Mouse (Mus musculus): ENCODE results near the gene Ift20. TPM values are rescaled to one million over a fixed set of nuclear protein-coding genes. Genes with fewer than 3 reads are reported as not detected.

The Ift20 gene
- polyA plus RNA-seq, 1 experiment from 2014 or later, result 99.7 TPM

GRCm38 (mm10) chr11:78549491-78549987 lies 13.4 kb downstream of the Ift20 start:
- Histone ChIP-seq H3K4me1 (ENCODE audit: control insufficient read depth, insufficient read depth, low read length) (peaks cover 13% of the 10 kb centered on the region), H3K4me3 (ENCODE audit: low read depth, low read length) (peak overlapping the region; percentile 59), H3K27me3 (ENCODE audit: control insufficient read depth, insufficient read depth, low read length) (no peaks in the 10 kb centered on the region), H3K9me3 (ENCODE audit: control insufficient read depth, low read length) (0 out of 2 replicates have a peak, but pooled peaks cover 2% of the 10 kb centered on the region), H3K4me2 (ENCODE audit: low read depth) (peak overlapping the region; percentile 72), H3K36me3 (ENCODE audit: control insufficient read depth, insufficient read depth, low read length) (0 out of 2 replicates have a peak, but pooled peaks cover 2% of the 10 kb centered on the region), H3K9ac (ENCODE audit: low read length) (peak overlapping the region; percentile 70), H3K27ac (ENCODE audit: low read depth, low read length) (no peak overlapping the region)
- DNase-seq (ENCODE audit: low spot score) (no peak), ATAC-seq (ENCODE audit: insufficient read depth, low FRiP score, low TSS enrichment) (no peak)
- 20% methylated on average over 5 of the region's 5 CpGs for WGBS

DNA sequence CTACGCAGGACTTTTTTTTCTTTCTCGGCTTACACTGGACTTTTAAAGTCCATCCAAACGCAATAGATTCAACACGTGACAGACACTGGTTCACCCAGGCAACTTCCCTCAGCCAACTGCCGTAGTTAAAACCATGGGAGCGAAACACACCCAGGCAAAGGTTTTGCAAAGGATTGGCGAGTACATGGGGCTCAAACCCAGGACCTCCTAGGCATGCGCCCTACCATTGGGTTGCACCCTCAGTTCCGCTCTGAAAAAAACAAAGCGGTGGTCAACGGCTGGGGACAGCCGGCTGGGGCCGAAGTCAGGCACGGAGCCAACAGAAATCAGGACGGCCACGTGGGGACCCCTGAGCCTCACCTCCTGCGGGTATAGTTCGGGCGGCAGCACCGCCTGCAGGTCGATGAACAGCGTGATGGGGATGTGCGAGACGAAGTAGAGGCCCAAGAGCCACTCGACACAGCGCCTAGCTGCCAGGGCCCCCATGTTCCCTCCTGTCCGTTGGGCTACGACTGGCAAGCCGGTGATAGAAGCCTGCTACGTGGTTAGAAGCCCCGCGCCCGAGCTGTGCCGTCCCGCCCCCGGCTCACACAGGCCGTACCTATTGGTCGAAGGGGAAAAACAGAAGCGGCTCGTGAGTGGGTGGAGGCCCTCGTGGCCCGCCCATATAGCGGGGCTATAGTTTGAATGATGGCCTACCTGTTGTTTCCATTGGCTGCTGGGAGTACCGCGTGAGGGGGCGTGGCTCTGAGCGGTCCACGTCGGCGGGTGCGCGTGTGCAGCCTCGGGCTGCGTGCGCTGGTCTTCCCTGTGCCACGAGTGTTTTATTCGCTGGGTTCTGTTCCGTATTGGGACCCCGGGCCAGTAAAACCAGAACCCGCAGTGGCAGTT lies 14.3 kb downstream of the Ift20 start, which contains the start of gene Tmem97:
Tmem97 (minus strand) TSS at position 610 of the 891 bp plus-strand sequence.
- peak within 1 kb of the TSS; percentile 59 for H3K4me3 ChIP-seq (ENCODE audit: low read depth, low read length)
- peaks cover 13% of the 10 kb centered on the region for H3K4me1 ChIP-seq (ENCODE audit: control insufficient read depth, insufficient read depth, low read length)
- DNase-seq (ENCODE audit: low spot score), result peak; percentile 95
- under 1% methylated on average over 60 of the region's 60 CpGs for WGBS
- peak within 1 kb of the TSS; percentile 78 for H3K27ac ChIP-seq (ENCODE audit: low read depth, low read length)
- peak within 1 kb of the TSS; percentile 72 for H3K4me2 ChIP-seq (ENCODE audit: low read depth)
- peak within 1 kb of the TSS; percentile 70 for H3K9ac ChIP-seq (ENCODE audit: low read length)
- ATAC-seq (ENCODE audit: insufficient read depth, low FRiP score, low TSS enrichment), result peak; percentile 99
- H3K27me3 ChIP-seq (ENCODE audit: control insufficient read depth, insufficient read depth, low read length), result no peaks in the 10 kb centered on the region
- H3K36me3 ChIP-seq (ENCODE audit: control insufficient read depth, insufficient read depth, low read length), result no peaks in the 10 kb centered on the region
- H3K9me3 ChIP-seq (ENCODE audit: control insufficient read depth, low read length), result 0 out of 2 replicates have a peak, but pooled peaks cover 2% of the 10 kb centered on the region

- DNase-seq (ENCODE audit: low spot score) (no peak), ATAC-seq (ENCODE audit: insufficient read depth, low FRiP score, low TSS enrichment) (peak; percentile 29; the same call in 1 of the 2 replicates)
- H3K4me3 ChIP-seq (ENCODE audit: low read depth, low read length), result peak overlapping the region; percentile 59
- H3K9me3 ChIP-seq (ENCODE audit: control insufficient read depth, low read length), result 0 out of 2 replicates have a peak, but pooled peaks cover 2% of the 10 kb centered on the region
- H3K27me3 ChIP-seq (ENCODE audit: control insufficient read depth, insufficient read depth, low read length), result no peaks in the 10 kb centered on the region
- WGBS, result 37% methylated on average over 6 of the region's 6 CpGs
- H3K36me3 ChIP-seq (ENCODE audit: control insufficient read depth, insufficient read depth, low read length), result no peaks in the 10 kb centered on the region
- peak overlapping the region; percentile 72 for H3K4me2 ChIP-seq (ENCODE audit: low read depth)
- peak overlapping the region; percentile 65 for H3K9ac ChIP-seq (ENCODE audit: low read length)
- H3K27ac ChIP-seq (ENCODE audit: low read depth, low read length), result peak overlapping the region; percentile 72; the same call in 1 of the 2 replicates
- H3K4me1 ChIP-seq (ENCODE audit: control insufficient read depth, insufficient read depth, low read length), result peaks cover 13% of the 10 kb centered on the region
Measured at GRCm38 (mm10) chr11:78551059-78551398, 14.9 kb downstream of the Ift20 start.

DNA sequence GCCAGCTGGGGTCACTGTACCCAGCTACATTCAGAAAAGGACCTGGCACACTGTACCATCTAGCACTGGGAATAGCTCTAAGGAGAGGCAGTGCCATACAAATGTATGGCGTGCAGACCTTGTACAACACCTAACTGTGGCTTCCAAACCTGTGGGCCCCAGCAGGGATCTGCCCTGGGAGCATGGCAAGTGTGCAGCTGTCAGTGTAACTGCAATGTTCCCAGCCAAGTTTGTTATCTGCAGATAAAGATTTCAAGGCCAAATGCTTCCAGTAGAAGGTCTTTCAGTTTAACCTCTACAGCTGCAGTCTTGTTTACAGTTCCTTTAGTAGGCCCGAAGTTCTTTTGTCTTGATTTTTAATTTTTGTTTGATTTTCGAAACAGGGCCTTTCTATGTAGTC lies 19.5 kb downstream of the Ift20 start:
- DNase-seq (ENCODE audit: low spot score), result no peak
- WGBS, result 83% methylated on average over 3 of the region's 3 CpGs

DNA sequence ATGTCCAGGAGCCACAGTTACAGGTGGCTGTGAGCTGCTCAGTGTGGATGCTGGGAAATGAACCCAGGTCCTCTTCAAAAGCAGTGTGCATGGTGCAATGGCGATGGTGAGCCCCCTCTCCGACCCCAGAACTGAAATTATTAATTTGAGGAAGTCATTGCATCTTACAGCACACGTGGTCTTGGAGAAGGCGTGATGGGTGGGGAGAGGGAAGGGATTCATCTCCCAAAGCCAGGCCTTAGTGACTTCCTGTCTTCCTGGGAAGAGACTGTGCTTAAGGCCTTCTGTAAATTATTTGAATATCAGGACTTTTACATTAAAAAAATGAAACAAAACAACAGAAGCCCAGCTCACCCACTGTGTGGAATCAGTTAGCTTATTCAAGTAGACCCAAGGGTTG lies 19.9 kb downstream of the Ift20 start:
- H3K36me3 ChIP-seq (ENCODE audit: control insufficient read depth, insufficient read depth, low read length), result no peaks in the 10 kb centered on the region
- H3K9ac ChIP-seq (ENCODE audit: low read length), result no peak overlapping the region
- DNase-seq (ENCODE audit: low spot score) (no peak), ATAC-seq (ENCODE audit: insufficient read depth, low FRiP score, low TSS enrichment) (no peak)
- no peaks in the 10 kb centered on the region for H3K4me1 ChIP-seq (ENCODE audit: control insufficient read depth, insufficient read depth, low read length)
- no peak overlapping the region for H3K27ac ChIP-seq (ENCODE audit: low read depth, low read length)
- no peak overlapping the region for H3K4me2 ChIP-seq (ENCODE audit: low read depth)
- 0 out of 2 replicates have a peak, but pooled peaks cover 2% of the 10 kb centered on the region for H3K9me3 ChIP-seq (ENCODE audit: control insufficient read depth, low read length)
- 83% methylated on average over 4 of the region's 4 CpGs for WGBS
- H3K4me3 ChIP-seq (ENCODE audit: low read depth, low read length), result no peak overlapping the region
- H3K27me3 ChIP-seq (ENCODE audit: control insufficient read depth, insufficient read depth, low read length), result no peaks in the 10 kb centered on the region

More for the DNA sequence above, 19.5 kb downstream of the Ift20 start:
- Histone ChIP-seq H3K4me1 (ENCODE audit: control insufficient read depth, insufficient read depth, low read length) (no peaks in the 10 kb centered on the region), H3K9me3 (ENCODE audit: control insufficient read depth, low read length) (0 out of 2 replicates have a peak, but pooled peaks cover 2% of the 10 kb centered on the region), H3K4me2 (ENCODE audit: low read depth) (no peak overlapping the region), H3K9ac (ENCODE audit: low read length) (no peak overlapping the region), H3K4me3 (ENCODE audit: low read depth, low read length) (no peak overlapping the region), H3K27ac (ENCODE audit: low read depth, low read length) (no peak overlapping the region), H3K36me3 (ENCODE audit: control insufficient read depth, insufficient read depth, low read length) (no peaks in the 10 kb centered on the region), H3K27me3 (ENCODE audit: control insufficient read depth, insufficient read depth, low read length) (no peaks in the 10 kb centered on the region)
- ATAC-seq (ENCODE audit: insufficient read depth, low FRiP score, low TSS enrichment), result no peak

DNA sequence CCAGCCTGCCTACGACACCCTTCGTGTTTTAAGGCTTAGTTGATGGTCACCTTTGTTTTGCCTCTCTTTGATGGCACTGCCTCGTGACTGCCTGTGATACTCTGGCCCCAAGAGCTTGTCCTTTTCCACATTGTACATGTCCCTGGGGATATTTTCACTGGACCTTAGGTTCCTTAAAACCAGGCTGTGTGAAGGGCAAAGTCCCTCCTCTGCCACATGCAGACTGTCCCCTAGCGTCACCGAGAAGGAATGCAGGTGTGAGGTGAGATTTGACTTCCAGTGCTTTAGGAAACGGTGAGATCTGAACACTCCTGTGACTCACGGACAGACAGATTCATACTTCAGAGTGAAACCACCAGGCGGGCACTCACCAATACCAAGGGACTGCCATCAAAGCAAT lies 21.1 kb downstream of the Ift20 start:
- 60% methylated on average over 8 of the region's 8 CpGs for WGBS
- Histone ChIP-seq H3K27me3 (ENCODE audit: control insufficient read depth, insufficient read depth, low read length) (no peaks in the 10 kb centered on the region), H3K9ac (ENCODE audit: low read length) (no peak overlapping the region), H3K27ac (ENCODE audit: low read depth, low read length) (no peak overlapping the region), H3K4me1 (ENCODE audit: control insufficient read depth, insufficient read depth, low read length) (no peaks in the 10 kb centered on the region), H3K36me3 (ENCODE audit: control insufficient read depth, insufficient read depth, low read length) (no peaks in the 10 kb centered on the region), H3K9me3 (ENCODE audit: control insufficient read depth, low read length) (0 out of 2 replicates have a peak, but pooled peaks cover 2% of the 10 kb centered on the region), H3K4me2 (ENCODE audit: low read depth) (no peak overlapping the region), H3K4me3 (ENCODE audit: low read depth, low read length) (no peak overlapping the region)
- no peak for ATAC-seq (ENCODE audit: insufficient read depth, low FRiP score, low TSS enrichment)
- DNase-seq (ENCODE audit: low spot score), result no peak

- H3K4me3 ChIP-seq (ENCODE audit: low read depth, low read length), result no peak overlapping the region
- H3K9ac ChIP-seq (ENCODE audit: low read length), result no peak overlapping the region
- ATAC-seq (ENCODE audit: insufficient read depth, low FRiP score, low TSS enrichment) (no peak), DNase-seq (ENCODE audit: low spot score) (peak; percentile 73)
- H3K9me3 ChIP-seq (ENCODE audit: control insufficient read depth, low read length), result no peaks in the 10 kb centered on the region
- no peaks in the 10 kb centered on the region for H3K4me1 ChIP-seq (ENCODE audit: control insufficient read depth, insufficient read depth, low read length)
- no peak overlapping the region for H3K27ac ChIP-seq (ENCODE audit: low read depth, low read length)
- 26% methylated on average over 4 of the region's 4 CpGs for WGBS
- no peaks in the 10 kb centered on the region for H3K36me3 ChIP-seq (ENCODE audit: control insufficient read depth, insufficient read depth, low read length)
- H3K4me2 ChIP-seq (ENCODE audit: low read depth), result no peak overlapping the region
- no peaks in the 10 kb centered on the region for H3K27me3 ChIP-seq (ENCODE audit: control insufficient read depth, insufficient read depth, low read length)
Measured at GRCm38 (mm10) chr11:78560447-78560846, 24.3 kb downstream of the Ift20 start.

- Histone ChIP-seq H3K4me3 (ENCODE audit: low read depth, low read length) (no peak overlapping the region), H3K27ac (ENCODE audit: low read depth, low read length) (no peak overlapping the region), H3K4me1 (ENCODE audit: control insufficient read depth, insufficient read depth, low read length) (no peaks in the 10 kb centered on the region), H3K27me3 (ENCODE audit: control insufficient read depth, insufficient read depth, low read length) (no peaks in the 10 kb centered on the region), H3K9ac (ENCODE audit: low read length) (no peak overlapping the region), H3K36me3 (ENCODE audit: control insufficient read depth, insufficient read depth, low read length) (no peaks in the 10 kb centered on the region), H3K9me3 (ENCODE audit: control insufficient read depth, low read length) (no peaks in the 10 kb centered on the region), H3K4me2 (ENCODE audit: low read depth) (no peak overlapping the region)
- DNase-seq (ENCODE audit: low spot score) (no peak), ATAC-seq (ENCODE audit: insufficient read depth, low FRiP score, low TSS enrichment) (no peak)
- 83% methylated on average over 6 of the region's 6 CpGs for whole genome bisulfite sequencing
Measured at GRCm38 (mm10) chr11:78566775-78567174, 30.6 kb downstream of the Ift20 start.
